Mouse (Mus musculus): Measurements from ENCODE around the gene Plod2.

GRCm38 (mm10) chr9:92616418-92616817 lies 74.4 kb downstream of the Plod2 start:
- TF ChIP-seq CTCF (IDR thresholded peaks at IDR 0.05; ENCODE audit: borderline replicate concordance, extremely low read depth, insufficient read depth, insufficient read length) (no peak), POLR2A (IDR thresholded peaks at IDR 0.05; ENCODE audit: borderline replicate concordance, extremely low read depth, insufficient read depth, insufficient read length, poor library complexity, severe bottlenecking) (no peak)

Data from brain, embryonic 14.5 days (tissue).